Mouse (Mus musculus) cerebellum, adult 2 months (tissue): ENCODE measurements around the gene Pde10a.

Experiments
- CTCF ChIP-seq: fragments of 200-500 bp; IDR thresholded peaks from 2 replicates; pipeline ENCODE4 v1.5.1; 2011; ENCODE audit warnings: low read depth, mild to moderate bottlenecking, control low read depth, low read length, moderate library complexity, borderline replicate concordance; ENCODE audit not compliant: insufficient read depth
- POLR2A ChIP-seq: fragments of 200-500 bp; IDR thresholded peaks from 2 replicates; pipeline ENCODE4 v1.6.1; 2011; ENCODE audit warnings: low read length, control low read depth, borderline replicate concordance; ENCODE audit not compliant: insufficient read depth

GRCm38 (mm10) chr17:8688096-8688495 lies 162.9 kb downstream of the Pde10a start:
- TF ChIP-seq POLR2A (no peak), CTCF (no peak)
